Comparison of ENCODE assay signal across 9 mouse cellular contexts in genomic region chr1:118481703-118482102, GRCm38 (mm10).
DNase-seq lines count a peak whose midpoint lies in the region; ATAC-seq and TF ChIP-seq lines count a peak whose summit lies in the region.
"Had no signal": no experiment of that assay in that cellular context is flagged by ENCODE, and none has a peak within 500 bp of the region (broad histone marks: within the 10 kb centered on the region; RNA-seq: fewer than 3 reads in every experiment).

No protein-coding gene starts in this region.

- 0 out of 2 replicates have a peak overlapping the region, but pooled peaks have one; percentile 49 for H3K27ac ChIP-seq in liver, adult 2 months (replicated peaks; ENCODE audit: insufficient read depth, low read depth, low read length)
- H3K27ac ChIP-seq in heart, embryonic 13.5 days (replicated peaks): peak overlapping the region; percentile 98
- H3K27ac ChIP-seq in liver, postnatal 0 days (ENCODE audit: low read depth): peak overlapping the region; percentile 46; the same call in 1 of the 2 replicates
- H3K27ac ChIP-seq in intestine, postnatal 0 days (ENCODE audit: low read depth, low read length): no peak overlapping the region
- H3K27ac ChIP-seq: limb, embryonic 15.5 days had no signal

- H3K9me3 ChIP-seq in heart, embryonic 13.5 days: no peaks in the 10 kb centered on the region
- H3K9me3 ChIP-seq in liver, postnatal 0 days (ENCODE audit: low read length): no peaks in the 10 kb centered on the region
- no peaks in the 10 kb centered on the region for H3K9me3 ChIP-seq in intestine, postnatal 0 days (ENCODE audit: control insufficient read depth)
- H3K9me3 ChIP-seq: limb, embryonic 15.5 days had no signal

- DNase-seq in liver, adult 2 months (ENCODE audit: extremely low read depth, low read depth, low spot score): no peak
- no peak for DNase-seq in liver
- no peak for DNase-seq in liver, postnatal 0 days
- no peak for DNase-seq in gastrocnemius, postnatal 10 days
- DNase-seq in cerebellum, adult 11-12 months: no peak

- H3K79me2 ChIP-seq in liver, adult 2 months (ENCODE audit: control insufficient read depth, insufficient read depth, low read length): peaks cover 3% of the 10 kb centered on the region; the same call in 1 of the 2 replicates

- H3K27me3 ChIP-seq in liver, adult 2 months (ENCODE audit: control insufficient read depth, insufficient read depth, low read length): no peaks in the 10 kb centered on the region
- H3K27me3 ChIP-seq in heart, embryonic 13.5 days (replicated peaks): no peaks in the 10 kb centered on the region
- no peaks in the 10 kb centered on the region for H3K27me3 ChIP-seq in liver, postnatal 0 days (ENCODE audit: insufficient read depth, low read length)
- H3K27me3 ChIP-seq in intestine, postnatal 0 days (replicated peaks; ENCODE audit: control insufficient read depth, insufficient read depth, low read length): no peaks in the 10 kb centered on the region
- H3K27me3 ChIP-seq: limb, embryonic 15.5 days had no signal

- H3K4me3 ChIP-seq in liver, adult 2 months (ENCODE audit: insufficient read depth, low read depth, low read length): no peak overlapping the region
- peak overlapping the region; percentile 64 for H3K4me3 ChIP-seq in heart, embryonic 13.5 days
- H3K4me3 ChIP-seq in liver, postnatal 0 days (ENCODE audit: low read depth, low read length): no peak overlapping the region
- no peak overlapping the region for H3K4me3 ChIP-seq in intestine, postnatal 0 days (ENCODE audit: low read depth, low read length)
- H3K4me3 ChIP-seq: limb, embryonic 15.5 days had no signal

- 64% methylated on average over 6 of the region's 6 CpGs for WGBS in liver, adult 2 months
- WGBS in heart, embryonic 13.5 days: 28% methylated on average over 6 of the region's 6 CpGs
- WGBS in liver, postnatal 0 days (ENCODE audit: insufficient replicate concordance): 58% methylated on average over 6 of the region's 6 CpGs
- 75% methylated on average over 6 of the region's 6 CpGs for whole genome bisulfite sequencing in intestine, postnatal 0 days

- H3K9ac ChIP-seq in liver, adult 2 months (ENCODE audit: low read depth, low read length): no peak overlapping the region
- H3K9ac ChIP-seq in heart, embryonic 13.5 days: peak overlapping the region; percentile 90
- H3K9ac ChIP-seq in liver, postnatal 0 days (replicated peaks): no peak overlapping the region
- H3K9ac ChIP-seq in intestine, postnatal 0 days (ENCODE audit: low read depth, low read length): no peak overlapping the region
- H3K9ac ChIP-seq: limb, embryonic 15.5 days had no signal

- ATAC-seq in erythroblast, adult 5-6 weeks (replicated peaks; ENCODE audit: low FRiP score, poor library complexity, severe bottlenecking): 0 out of 2 replicates have a peak, but pooled peaks have one; percentile 23
- ATAC-seq in heart, embryonic 13.5 days (ENCODE audit: extremely low read depth, insufficient number of reproducible peaks, low FRiP score, low TSS enrichment): no peak
- ATAC-seq in liver, postnatal 0 days: no peak
- ATAC-seq in intestine, postnatal 0 days: no peak

- no peak for TF ChIP-seq POLR2A in liver, adult 2 months (IDR thresholded peaks at IDR 0.05; ENCODE audit: extremely low read depth, insufficient read depth, low read length)

- H3K36me3 ChIP-seq in liver, adult 2 months (ENCODE audit: control insufficient read depth, insufficient read depth, low read length): no peaks in the 10 kb centered on the region
- 0 out of 2 replicates have a peak, but pooled peaks cover 2% of the 10 kb centered on the region for H3K36me3 ChIP-seq in heart, embryonic 13.5 days
- no peaks in the 10 kb centered on the region; the same call in 1 of the 2 replicates for H3K36me3 ChIP-seq in liver, postnatal 0 days (replicated peaks; ENCODE audit: insufficient read depth, low read length)
- H3K36me3 ChIP-seq in intestine, postnatal 0 days (ENCODE audit: control insufficient read depth, insufficient read depth): peaks cover 3% of the 10 kb centered on the region; the same call in 1 of the 2 replicates

- peak overlapping the region; percentile 63 for H3K4me2 ChIP-seq in heart, embryonic 13.5 days
- H3K4me2 ChIP-seq in liver, postnatal 0 days (ENCODE audit: low read depth, low read length): no peak overlapping the region
- no peak overlapping the region for H3K4me2 ChIP-seq in intestine, postnatal 0 days (replicated peaks; ENCODE audit: low read depth)
- H3K4me2 ChIP-seq: limb, embryonic 15.5 days had no signal

- peaks cover 4% of the 10 kb centered on the region for H3K4me1 ChIP-seq in liver, adult 2 months (ENCODE audit: control insufficient read depth, insufficient read depth, low read length)
- peaks cover 85% of the 10 kb centered on the region for H3K4me1 ChIP-seq in heart, embryonic 13.5 days
- peaks cover 27% of the 10 kb centered on the region for H3K4me1 ChIP-seq in liver, postnatal 0 days (ENCODE audit: insufficient read depth)
- H3K4me1 ChIP-seq in intestine, postnatal 0 days (replicated peaks; ENCODE audit: control insufficient read depth, insufficient read depth, low read length): no peaks in the 10 kb centered on the region
- H3K4me1 ChIP-seq: limb, embryonic 15.5 days had no signal

- no peak for TF ChIP-seq EP300 in liver, postnatal 0 days (IDR thresholded peaks at IDR 0.05; ENCODE audit: low read depth)

- no peak for TF ChIP-seq CTCF in liver, adult 2 months (IDR thresholded peaks at IDR 0.05; ENCODE audit: low read depth, low read length)
- TF ChIP-seq CTCF in liver, postnatal 0 days (IDR thresholded peaks at IDR 0.05; ENCODE audit: low read depth): no peak
- no peak for TF ChIP-seq CTCF in intestine, postnatal 0 days (IDR thresholded peaks at IDR 0.05; ENCODE audit: low read depth)
